Mouse (Mus musculus): ENCODE data around the gene Abcc3.
"Not testable (repeated sequence)": the region's sequence is repeated elsewhere in the genome, so short reads cannot be mapped to it uniquely, and the experiment has no call there.

Abcc3 gene

GRCm38 (mm10) chr11:94402731-94403130, 9.9 kb upstream of the Abcc3 start:
- no peak for DNase-seq (ENCODE audit: inconsistent ontology term)

- not testable (repeated sequence) for DNase-seq (ENCODE audit: inconsistent ontology term)
Measured at GRCm38 (mm10) chr11:94402029-94402428, 9.2 kb upstream of the Abcc3 start.

DNA sequence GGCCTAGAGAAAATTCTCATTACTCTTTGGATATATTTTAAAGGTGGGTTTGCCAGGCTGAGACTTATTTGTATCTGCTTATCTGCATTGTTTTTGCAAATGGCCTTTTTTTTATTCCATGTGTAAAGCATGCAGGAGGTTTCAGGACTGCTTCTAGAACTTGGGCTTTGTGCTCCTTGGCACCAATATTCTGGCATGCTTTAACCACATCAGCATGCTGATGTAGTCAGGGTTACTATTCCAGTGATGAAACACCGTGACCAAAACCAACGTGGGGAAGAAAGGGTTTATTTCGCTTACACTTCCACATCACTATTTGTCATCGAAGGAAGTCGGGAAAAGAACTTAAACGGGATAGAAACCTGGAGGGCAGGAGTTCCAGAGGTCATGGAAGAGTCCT, 8.2 kb upstream of the Abcc3 start:
- DNase-seq (ENCODE audit: inconsistent ontology term) = no peak

GRCm38 (mm10) chr11:94394107-94394506, 1.3 kb upstream of the Abcc3 start:
- DNase-seq (ENCODE audit: inconsistent ontology term) = no peak

DNA sequence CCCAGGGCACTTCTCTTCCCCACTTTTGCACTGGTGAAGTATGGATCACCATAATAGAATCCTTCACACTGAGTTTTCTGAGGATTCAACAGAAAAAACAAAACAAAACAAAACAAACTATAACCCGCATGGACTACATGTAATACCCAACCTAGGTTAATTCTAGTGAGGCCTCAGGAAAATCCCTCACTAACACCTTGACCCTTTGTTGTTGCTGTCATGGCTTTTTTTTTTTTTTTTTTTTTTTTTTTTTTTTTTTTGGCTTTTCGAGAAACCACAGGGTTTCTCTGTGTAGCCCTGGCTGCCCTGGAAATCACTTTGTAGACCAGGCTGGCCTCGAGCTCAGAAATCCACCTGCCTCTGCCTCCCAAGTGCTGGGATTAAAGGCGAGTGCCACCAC, 693 bp upstream of the Abcc3 start:
- not testable (repeated sequence) for DNase-seq (ENCODE audit: inconsistent ontology term)

DNA sequence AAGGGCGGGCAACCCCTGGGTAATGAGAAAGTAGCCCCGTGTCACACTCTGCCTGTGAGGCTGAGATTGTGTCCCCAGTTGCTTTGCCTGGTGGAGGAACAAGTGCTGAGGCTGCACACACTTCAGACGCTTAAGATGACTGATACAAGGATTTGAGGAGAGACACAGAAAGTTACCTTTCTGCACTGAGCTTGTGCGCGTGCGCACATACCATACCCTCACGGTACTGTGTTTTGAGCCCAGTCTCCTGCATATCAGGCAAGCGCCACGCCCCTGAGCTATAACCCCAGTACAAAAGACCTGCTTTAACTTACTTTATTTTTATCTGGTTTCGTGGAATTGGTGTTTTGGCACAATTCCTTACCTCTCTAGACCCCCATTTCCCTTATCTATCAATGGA, 1.1 kb downstream of the Abcc3 start:
- no peak for DNase-seq (ENCODE audit: inconsistent ontology term)

GRCm38 (mm10) chr11:94390825-94391224, 2.0 kb downstream of the Abcc3 start:
- DNase-seq (ENCODE audit: inconsistent ontology term) = no peak

GRCm38 (mm10) chr11:94389724-94390396, 2.9 kb downstream of the Abcc3 start:
- DNase-seq (ENCODE audit: inconsistent ontology term) = no peak

DNA sequence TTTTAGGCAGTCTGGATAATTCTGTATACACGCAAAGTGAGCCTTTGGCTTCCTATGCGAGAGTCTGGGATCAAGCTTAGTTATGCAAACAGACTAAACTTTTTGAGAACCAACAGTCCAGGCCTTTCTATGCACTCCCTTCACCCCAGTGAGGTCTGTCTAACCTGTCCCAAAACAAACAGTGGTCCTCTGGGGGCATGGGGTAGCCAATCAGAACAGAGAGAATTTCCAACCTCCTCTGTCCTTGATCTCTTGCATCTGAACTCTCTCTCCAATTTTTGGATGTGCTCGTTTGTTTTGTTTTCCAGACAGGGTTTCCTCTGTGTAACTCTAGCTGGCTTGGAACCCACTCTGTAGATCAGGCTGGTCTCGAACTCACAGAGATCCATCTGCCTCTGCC, 3.8 kb downstream of the Abcc3 start:
- no peak for DNase-seq (ENCODE audit: inconsistent ontology term)

DNA sequence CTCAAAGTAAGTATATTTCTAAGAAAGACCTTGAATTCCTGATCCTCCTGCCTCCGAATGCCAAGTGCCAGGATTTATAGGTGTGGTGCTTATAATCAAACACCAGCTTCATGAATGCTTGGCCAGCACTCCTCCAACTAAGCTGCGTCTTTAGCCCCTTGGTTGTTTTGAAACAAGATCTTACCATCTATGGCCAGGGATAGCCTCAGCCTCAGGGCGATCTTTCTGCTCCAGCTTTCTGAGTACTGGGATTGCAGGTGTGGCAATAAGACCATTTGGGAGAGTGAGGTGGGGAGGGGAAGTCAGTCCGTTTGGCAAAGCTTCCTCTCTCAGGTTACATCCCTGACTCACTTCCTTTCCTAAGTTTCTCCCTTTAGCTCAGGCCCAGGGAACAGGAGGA, 5.0 kb downstream of the Abcc3 start:
- DNase-seq (ENCODE audit: inconsistent ontology term) = no peak

DNA sequence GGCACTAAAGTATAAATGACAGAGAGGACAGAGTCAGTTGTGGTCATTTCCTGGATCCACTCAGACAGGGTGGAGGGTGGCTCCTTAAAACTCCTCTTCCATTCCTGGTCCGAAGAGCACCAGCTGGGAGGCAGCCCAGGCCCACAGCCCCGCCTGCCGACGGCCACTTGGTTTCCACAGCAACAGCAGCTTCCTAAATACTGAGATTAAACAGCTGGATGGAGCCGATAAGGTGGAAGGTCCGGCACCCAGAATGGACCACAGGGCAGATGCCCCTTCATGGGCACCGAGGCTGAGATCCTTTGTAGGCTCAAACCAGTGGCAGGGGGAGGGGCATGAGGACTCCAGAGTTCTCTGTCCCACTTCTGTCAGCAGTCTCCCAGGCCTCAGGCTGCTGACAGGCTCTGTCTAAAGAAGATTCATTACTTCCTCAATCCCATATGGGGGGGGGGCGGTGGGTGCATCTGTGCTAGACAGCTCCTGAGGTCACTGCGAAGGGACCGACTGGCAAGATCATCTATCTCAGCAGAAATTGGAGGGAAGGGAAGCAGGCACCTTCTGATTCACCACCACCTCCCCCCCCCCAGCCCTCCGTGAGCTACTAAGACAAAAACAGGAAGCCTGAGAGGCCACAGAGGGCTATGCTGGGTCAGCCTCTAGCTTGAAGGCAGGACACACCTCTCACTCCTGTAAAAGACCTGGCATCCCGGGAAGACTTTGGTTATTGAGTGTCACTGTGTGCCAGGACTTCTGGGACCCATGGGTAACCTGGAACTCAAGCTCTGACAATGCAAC, 6.6 kb downstream of the Abcc3 start:
- peak; percentile 18 for DNase-seq (ENCODE audit: inconsistent ontology term)

DNA sequence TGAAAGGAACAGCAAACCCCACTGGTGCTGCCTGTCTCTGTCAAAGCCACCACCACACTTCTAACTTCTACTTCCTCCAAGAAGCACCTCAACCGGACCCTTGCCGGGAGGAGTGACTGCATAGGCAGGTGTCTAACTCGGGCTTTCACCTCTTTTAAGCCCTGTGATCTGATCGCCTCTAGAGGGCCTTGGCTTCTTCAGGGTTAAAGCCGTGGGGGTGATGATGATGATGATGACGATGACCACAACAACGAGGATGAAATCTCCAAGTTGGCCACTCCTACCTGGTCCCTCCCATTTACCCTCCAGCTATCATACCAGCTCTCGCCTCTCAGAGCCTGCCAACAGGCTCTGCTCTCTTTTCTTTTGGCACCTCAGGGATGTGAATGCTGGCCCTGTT, 13.1 kb downstream of the Abcc3 start:
- DNase-seq (ENCODE audit: inconsistent ontology term) = no peak

GRCm38 (mm10) chr11:94379061-94379460, 13.7 kb downstream of the Abcc3 start:
- DNase-seq (ENCODE audit: inconsistent ontology term) = no peak

DNA sequence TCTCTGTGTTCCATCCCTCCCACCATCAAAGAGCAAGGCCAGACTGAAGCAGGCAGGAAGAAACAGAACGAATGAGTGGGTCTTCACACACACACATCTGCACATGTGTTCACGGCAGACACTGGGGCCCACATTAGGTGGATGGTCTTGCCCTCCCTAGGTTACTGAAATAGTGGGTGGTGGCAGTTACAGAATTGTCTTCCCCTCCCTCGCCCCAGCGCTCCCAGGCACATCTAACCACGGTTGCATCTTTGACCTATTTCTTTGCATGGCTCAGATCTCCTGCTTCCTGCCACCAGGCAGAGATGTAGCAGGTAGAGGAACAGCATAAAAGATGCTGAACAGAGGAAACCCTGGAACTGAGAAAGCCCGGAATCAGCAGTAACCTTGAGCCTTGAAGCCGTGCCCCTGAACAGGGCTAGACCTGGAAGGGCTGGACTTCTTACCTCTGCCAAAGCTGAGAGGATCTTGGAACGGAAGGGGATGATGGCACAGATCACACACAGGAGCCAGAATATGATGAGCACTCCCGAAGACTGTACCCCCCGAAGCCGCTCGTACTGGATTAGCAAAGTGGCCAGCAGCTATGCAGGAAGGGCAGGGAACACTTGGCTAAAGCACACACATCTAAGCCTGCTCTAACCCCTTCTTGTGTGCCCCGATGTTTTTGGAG, 18.4 kb downstream of the Abcc3 start:
- no peak for DNase-seq (ENCODE audit: inconsistent ontology term)

GRCm38 (mm10) chr11:94370809-94371208, 22.0 kb downstream of the Abcc3 start:
- no peak for DNase-seq (ENCODE audit: inconsistent ontology term)

DNA sequence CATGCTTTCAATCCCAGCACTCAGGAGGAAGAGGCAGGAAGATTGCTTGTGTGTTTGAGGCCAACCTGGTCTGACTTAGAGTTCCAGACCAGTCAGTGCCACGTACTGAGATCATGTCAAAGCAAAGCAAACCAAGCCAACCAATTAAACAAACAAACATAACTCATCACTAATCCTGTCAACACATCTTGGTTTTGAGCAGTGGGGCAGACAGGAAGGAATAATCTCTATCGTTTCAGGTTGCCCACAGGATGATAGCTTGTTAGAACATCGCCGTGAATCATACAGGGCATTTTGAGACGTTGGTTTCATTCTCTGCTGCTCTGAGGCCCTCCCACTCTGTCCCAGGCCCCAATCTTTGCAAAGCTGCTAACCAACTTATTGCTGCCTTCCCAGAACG, 22.8 kb downstream of the Abcc3 start:
- no peak for DNase-seq (ENCODE audit: inconsistent ontology term)

DNA sequence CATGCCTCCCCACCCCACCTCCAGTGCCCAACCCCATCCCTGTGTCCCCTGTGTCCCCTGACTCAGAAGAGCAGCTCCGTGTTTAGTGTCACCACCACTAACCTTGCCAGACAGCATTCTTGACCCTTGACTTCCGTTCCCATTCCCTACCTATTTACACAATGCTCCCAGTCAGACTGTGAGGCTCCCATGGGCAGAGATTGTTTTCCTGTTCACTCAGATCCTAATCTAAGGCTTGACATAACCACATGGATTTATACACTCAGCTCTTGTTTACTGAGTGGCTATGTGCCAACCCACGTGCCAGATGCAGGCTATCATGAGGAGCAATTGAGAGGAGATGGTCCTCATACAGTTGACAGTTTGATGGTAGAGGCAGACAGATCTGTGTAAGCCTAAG, 27.5 kb downstream of the Abcc3 start:
- DNase-seq (ENCODE audit: inconsistent ontology term) = no peak

GRCm38 (mm10) chr11:94363690-94364089, 29.1 kb downstream of the Abcc3 start:
- DNase-seq (ENCODE audit: inconsistent ontology term) = no peak

- no peak for DNase-seq (ENCODE audit: inconsistent ontology term)
Measured at GRCm38 (mm10) chr11:94362101-94362500, 30.7 kb downstream of the Abcc3 start.

DNA sequence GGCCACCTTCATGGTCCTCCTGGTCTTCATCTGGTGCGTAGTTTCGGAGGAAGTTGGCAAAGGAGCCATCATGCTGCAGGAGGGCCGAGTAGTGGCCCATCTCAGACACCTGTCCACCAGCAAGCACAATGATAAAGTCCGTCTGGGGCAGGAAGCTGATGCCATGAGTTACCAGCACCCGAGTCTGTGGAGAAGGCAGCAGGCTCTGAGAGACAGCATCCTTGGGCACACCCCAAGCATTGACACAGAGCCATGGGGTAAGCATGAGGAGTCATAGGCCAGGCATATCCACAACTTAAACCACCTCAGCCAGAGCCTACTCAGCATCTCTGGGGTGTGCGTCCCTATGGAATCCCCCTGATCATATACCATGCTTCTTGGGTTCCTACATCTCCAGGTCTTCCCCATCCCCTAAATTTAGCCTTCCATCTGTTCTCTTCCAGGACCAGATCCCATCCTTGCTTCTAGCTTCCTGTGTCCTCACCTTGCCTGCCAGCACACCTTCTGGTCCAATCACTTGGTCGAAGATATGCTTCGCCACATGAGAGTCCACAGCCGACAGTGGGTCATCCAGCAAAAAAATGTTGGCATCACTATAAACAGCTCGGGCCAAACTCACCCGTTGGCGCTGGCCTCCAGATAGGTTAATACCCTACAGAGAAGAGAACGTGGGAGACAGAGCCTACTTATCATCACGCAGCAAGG, 31.5 kb downstream of the Abcc3 start:
- no peak for DNase-seq (ENCODE audit: inconsistent ontology term)

DNA sequence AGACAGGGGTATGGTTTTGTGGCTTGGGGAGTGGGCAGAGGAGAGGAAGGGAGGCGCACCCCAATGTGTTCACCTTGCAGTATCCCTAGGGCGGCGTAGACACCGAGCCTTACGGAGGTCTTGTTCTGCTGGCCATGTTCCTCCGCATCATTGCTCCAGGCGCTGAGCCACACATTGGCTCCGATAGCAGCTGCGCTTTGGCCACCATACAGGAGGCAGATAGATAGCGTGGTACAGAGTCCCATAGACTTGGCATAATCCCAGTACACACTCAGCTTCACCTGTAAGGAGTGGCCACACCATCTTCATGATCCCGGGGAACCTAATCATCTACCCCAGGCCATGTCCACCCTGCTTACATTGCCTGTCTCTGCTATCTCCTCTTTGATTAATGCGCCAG, 33.6 kb downstream of the Abcc3 start:
- DNase-seq (ENCODE audit: inconsistent ontology term) = no peak

DNA sequence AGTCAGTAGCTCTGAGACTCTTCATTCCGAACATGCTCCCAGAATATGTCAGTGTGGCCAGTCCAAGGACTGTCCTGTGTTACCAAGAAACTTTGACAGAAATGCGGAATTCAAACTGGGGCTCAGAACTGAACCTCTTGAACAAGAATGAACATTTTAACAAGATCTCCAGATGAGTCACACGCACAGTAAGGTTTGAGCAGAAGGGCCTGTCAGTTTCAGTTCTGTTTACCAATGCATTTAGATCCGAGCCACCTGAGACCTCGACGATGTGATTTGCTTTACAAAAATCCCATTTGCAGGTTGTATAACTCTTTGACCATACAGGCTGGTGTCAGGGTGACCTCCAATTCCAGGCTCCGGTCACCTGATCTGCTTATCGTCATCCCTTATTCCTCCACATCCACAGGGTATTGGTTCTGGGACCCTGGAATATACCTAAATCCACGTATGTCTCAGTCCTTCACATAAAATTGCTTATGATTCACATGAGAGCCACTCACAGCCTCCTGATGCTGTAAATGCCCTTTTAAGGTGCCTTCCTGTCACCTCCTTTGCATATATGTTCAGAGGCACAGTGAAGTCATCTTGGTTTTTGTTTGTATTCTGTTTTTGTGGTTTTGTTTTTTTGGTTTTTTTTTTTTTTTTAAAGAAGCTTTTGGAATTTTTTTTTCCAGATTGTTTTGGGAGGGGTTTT, 37.1 kb downstream of the Abcc3 start:
- no peak for DNase-seq (ENCODE audit: inconsistent ontology term)
